Mouse (Mus musculus) cerebellum, postnatal 36 days (tissue): Measurements from ENCODE around the gene Srrm2.
A peak's percentile ranks its signal among the peaks of the same experiment; 100 is the strongest.

Source experiments
- DNase-seq, 2 experiments: peaks; one replicate each; pipeline ENCODE4 v3.0.0; 2021 to 2022; ENCODE audit warnings: mixed read lengths in 2 of 2

The Srrm2 gene

DNA sequence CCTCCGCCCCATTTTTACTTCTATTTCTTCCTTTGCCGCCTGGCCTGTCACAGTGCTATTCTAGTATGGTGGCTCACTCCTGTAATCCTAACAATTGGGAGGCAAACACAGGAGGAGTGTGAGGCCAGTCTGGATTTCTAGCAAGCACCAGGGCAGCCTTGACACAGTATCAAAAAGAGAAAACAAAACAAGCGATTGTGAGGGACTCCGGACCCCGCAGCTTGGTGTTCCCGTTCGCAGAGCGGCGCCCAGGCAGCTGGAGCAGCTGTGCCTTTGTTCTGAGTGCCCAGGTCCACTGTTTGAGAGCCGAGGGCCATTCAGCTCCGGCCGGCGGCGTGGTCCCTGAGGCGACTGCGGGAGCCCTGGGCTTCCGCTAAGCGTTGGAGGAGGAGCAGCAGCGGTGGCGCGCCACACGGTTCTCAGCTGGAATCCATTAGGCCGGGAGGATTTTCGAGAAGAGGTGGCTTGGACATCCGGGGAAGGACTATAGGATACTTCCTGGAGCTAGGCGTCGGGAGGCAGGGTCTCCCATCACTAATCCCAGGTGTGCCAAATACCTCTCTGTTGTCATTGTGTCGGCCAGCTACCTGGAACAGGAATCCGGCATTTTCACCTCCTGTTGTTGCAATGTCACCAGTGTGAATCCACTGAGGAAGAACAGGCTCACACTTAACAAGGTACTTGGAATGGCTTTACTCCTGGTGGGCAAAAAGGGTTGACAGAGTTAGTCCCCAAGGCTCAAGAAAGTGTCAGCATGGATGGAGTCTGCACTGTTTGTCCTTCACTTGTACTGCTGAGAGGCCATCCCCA lies at the start of gene Srrm2:
Gene Srrm2 (plus strand): TSS at position 264 of the 810 bp plus-strand sequence.
- DNase-seq, result peak; percentile 59 to 63

DNA sequence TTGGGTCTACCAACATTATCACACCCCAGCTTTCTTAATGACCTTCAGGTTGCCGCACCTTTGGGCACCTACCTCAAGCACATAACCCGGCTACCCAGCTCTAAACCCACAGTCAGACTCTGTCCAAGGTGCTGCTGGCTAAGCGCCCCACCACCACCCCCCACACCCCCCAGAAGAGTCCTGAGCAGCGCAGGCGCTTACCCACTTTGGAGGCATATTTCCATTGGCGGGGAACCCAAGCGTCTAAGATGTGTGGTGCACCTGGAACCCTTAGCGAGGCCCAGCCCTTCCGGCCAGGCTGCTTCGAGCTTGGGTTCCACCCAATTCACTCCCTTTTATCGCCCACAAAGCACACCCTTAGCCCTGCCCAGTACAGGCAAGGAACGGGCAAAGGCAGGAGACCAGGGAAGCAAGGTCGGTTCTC lies 49.7 kb upstream of the Srrm2 start, which contains the start of gene Paqr4:
Gene Paqr4 (minus strand): TSS at position 270 of the 424 bp plus-strand sequence.
- no peak for DNase-seq

DNA sequence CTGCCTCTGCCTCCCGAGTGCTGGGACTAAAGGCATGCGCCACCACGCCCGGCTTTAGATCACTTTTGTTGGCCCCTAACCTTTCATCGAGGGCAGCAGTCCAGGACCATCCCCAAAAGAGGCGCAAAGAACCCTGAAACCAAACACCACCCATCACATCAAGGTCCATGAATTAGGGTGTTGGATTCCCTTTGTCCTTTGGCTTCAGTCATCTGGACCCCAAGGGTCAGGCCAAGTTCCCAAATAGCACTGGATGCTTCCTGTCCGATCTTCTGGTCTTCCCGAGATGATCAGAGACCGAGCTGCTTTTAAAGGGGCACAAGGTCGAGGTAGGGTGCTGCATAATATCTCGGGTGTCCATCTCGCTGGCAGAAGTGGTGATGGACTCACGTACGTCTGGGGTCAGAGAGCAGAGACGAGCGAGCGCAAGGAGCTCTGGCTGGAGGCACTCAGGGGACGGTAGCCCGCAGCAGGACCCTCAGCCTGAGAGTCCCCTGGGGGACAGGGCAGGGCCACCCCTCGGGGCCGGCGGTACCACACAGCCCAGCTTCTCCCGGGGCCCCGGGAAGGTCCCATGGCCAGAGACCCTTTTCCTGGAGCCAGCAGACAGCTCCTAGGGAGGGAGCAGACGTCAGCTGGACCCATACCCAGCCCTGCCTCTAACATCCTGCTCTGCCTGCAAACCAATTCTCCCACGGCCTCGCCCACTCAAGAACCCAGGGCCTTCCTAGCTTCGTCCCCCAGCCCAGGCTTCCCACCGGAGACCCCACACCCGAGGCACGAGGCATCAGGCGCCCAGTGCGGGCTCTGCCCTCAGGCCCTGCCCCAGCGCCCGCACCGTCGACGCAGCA lies 48.7 kb upstream of the Srrm2 start:
- DNase-seq, result no peak

DNA sequence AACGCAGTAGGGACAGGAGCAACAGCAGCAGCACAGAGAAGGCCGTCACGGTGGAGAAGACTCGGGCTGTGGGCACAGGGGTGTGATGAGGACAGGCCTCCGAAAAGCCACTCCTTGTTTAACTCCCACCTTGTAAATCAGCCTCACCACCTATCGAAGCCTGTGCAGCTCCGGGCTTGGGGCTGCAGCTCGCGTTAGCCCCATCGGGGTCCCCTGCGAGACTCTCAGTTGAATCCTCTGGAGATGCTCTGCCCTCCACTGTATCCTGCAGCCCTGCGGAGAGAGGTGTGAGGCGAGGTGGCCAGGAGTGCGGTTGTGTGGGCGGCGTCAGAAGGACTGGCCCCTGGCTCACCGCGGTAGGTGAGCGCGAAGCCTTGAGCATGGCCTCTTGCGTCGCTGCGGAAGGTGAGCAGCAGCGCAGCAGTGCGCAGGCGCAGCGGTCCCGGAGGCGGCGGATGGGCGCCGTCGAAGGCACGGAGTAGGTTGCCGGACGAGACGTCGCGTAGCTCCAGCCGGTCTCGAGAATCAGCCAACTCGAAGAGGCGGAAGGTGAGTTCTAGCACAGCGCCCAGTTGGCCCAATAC lies 48.0 kb upstream of the Srrm2 start:
- no peak for DNase-seq

DNA sequence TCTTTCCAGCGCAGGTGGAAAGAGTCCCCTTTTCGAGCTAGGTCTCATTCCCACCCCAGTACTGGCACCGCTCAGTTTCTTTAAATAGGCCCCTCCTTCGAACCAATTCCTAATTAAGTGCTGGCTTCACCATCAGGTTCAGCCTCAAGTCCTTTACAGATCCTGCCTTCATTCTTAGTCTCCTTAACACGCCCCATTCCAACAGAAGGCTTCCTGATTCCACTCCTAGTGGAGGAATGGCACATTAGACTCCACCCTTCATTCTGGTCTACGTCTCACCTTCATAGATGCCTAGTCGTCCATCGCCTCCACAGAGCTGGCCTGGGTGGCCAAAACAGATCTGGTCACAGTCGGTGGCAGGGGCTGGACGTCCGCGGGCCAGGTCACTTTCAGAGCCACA lies 47.4 kb upstream of the Srrm2 start:
- DNase-seq, result no peak

DNA sequence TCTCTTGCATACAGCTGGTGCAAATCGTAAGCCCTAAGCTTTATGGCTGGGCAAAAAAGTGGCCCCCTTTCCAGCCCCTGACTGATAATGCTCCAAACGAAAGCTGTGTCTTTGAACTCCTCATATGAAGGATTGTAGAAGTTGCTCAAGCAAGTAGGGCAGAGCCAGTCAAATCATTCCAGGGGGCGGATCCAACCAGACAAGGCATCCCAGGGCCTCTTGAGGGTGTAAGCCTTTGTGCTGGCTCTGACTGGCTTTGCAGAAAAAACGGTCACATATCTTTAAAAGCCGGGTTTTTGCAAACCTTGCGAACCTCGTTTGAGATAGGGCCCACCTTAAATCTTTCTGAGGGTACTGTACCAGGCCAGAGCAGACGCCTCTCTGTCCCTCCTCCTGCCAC lies 46.3 kb upstream of the Srrm2 start:
- no peak for DNase-seq

DNA sequence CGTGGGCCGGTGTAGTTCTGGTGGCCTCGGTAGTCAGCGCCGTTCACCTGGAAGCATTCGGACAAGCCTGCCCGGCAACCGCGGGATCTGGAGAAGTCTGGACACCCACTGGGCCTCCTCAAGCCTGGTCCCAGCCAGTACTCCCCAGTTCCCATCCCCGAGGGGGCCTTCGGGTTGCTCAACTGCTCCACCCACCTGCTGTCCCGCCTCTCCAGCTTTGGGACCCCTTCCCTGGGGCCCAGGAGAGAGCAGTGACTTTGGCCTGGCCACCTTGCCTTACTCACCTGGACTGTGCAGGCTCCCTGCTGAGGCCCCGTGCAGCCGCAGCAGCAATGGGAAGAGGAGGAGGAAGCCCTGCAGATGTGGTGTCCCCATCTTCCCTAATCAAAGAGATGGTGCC lies 45.7 kb upstream of the Srrm2 start:
- DNase-seq, result no peak

DNA sequence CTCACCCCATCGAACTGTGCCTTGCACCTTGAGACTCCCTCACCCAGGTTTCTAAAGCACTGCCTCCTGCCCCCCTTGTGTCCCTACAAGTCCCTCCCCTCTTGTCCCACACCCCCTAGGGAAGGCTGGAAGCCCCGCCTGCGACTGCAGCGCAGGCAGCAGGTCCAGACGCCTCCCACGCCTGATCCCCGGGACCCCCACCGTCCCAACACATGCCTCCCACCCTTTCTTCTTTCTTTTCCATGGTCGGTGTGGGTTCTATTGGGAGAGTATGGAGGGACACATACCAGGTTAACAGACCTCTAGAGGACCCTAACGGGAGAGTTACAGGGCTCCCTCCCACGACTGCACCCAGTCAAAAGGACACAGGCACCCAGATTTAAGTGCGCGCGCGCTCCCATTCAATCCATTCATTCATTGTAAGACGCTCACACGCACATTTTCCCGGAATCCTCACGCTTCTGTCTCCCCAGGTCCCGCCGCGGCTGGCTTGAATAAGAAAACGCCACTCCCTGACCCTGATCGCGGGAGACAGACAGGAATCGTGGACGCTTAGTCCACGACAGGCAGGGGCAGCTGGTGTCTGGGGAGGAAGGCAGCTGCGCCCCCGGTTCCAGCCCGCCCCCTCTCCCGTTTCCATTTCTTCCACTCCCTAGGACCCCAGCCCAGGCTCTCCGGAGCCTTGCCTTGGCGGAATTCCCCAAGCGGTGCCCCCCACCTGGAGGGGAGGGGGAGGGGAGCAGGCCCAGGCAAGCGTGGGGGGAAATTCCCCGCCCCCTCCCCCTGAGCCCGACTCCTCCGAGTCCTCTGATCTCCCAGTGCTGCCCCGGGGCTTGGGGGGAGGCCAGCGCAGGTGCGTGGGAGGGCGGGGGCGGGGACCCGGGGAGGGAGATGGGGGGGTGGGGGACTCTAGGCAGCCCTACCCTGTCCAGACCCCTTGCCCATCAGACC lies 44.8 kb upstream of the Srrm2 start, which contains the start of gene Kremen2:
Gene Kremen2 (minus strand): TSS at position 533 of the 951 bp plus-strand sequence.
- no peak for DNase-seq

DNA sequence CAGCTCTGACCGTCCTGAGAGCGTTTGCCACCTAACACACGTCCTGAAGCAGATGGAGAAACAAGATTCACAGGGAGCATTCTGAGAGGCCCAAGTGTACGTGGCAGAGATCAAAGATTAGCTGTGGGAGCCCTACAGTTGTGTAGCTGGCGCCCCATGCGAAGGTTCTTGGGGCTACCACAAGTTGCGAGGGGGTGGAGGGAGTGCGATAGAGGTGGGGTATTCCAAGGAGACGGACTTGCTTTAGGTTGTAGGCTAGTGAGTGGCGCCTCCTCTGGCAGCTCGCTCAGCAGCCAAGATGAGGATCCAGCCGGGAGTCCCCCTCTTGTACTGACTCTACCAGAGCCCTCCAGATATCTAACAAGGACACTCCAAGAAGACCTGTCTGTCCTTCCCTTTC lies 44.0 kb upstream of the Srrm2 start:
- no peak for DNase-seq

DNA sequence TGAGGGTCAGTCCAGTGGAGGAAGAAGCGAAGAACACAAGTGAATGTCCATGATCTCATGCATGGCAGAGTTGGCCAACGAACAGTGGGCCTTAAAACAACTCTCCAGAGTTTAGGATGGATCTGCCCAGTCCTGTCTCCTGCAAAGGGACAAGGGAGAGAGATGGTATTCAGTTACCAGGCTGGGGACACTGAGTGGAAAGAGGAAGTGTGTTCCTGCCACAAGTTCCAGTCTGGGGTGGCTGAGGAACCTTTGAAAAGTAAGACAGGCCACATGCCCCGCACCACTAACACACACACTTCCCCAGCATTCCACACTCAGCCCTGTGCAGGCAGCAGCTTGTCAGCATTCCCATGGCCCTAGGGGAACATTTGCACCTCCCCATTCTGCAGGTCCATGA lies 43.6 kb upstream of the Srrm2 start:
- DNase-seq, result no peak

DNA sequence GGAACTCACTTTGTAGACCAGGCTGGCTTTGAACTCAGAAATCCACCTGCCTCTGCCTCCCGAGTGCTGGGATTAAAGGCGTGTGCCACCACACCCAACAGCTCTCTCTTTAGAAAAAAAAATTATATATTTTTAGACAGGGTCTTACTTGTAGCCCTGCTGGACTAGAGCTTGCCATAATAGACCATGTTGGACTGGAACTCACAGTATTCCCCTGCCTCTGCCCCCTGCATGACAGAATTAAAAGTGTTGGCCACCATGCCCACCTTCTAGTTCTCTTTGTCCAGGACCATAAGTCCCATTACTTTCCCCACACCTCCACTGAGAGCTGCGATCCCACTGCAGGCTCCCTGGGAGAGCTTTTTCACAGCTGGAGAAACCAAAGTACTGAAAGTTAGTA lies 42.9 kb upstream of the Srrm2 start:
- DNase-seq, result no peak

DNA sequence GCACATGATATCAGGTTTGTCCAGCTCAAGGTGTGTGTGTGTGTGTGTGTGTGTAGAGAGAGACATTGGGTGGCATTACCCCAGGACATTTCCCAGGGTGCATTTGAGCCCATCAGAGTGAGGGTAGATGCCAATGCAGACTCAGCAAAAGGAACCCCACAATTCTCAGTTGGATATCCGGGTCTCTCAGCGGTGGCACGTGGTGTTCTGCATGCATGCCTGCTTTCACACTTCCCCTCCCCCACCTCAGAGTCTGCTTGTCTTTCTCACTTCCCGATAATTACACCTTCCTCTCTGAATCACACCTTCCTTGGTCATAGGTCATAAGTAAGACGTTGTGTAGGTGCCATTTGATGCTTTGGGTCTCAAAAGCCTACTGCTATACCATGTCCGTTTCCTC lies 42.3 kb upstream of the Srrm2 start:
- no peak for DNase-seq

DNA sequence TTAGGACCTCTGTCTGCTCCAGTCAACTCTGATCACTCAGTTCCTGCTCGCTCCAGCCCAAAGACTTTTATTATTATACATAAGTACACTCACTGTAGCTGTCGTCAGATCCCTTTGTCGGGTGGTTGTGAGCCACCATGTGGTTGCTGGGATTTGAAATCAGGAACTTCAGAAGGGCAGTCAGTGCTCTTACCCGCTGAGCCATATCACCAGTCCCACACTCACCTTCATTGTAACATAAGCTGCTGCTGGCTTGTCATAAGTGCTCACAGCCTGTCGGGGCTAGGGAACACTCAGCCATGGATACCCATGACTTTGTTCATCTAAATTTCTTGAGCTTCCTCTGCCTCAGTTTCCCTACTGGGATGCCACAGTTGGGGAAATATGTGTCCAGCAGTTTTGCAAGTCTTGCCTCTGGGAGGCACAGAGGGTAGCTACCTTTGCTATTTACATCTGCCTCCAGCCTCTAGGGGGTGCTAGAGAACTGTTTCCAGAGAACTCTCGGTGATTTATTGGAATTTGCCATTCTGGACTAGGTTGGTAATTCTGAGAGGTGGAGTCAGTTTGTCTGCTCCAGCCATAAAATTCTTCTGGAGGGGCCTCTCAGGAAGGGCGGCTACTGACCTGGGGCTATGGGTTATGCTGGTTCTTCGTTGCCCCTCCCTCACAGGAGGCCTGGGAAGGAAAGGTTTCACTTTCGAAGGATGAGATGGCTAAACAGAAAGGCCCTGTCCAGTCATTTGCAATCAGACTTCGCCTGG lies 41.5 kb upstream of the Srrm2 start:
- peak; percentile 64 to 80 for DNase-seq

DNA sequence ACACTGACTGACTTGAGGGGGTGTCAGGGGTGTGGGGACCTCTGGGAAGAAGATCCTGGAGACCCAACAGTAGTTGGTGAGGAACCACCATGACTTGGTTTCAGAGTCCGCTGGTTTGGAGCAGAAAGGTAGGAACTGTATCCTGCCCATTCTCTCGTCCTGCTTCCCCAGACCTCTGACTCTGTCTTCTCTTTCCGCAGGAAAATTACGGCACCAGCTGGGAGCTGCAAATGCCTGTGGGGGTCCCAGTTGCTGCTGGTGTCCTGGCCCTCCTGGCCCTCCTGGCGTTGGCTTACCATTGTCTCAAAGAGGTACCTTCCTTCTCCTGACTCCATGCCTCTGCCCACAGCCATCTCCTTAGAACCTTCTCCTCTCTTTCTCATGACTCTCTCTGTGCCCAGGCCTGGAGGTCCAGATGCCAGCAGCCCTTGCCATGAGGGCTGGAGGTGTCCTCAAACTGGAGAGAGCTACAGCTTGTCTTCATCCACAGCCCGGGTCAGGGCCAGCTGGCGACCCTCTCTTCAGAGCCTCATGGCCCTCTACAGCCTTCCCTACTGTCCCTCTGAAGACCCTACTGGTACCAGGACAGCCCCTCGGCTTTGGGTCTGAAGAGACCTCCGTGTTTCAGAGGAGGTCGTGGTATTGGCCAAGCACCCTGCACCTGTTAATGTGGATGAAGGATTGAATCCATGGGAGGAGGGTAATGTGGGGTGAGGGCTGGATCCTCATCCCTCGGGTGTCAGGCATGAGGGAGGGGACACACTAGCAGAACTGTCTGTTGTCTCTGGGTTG lies 40.7 kb upstream of the Srrm2 start:
- DNase-seq, result no peak

DNA sequence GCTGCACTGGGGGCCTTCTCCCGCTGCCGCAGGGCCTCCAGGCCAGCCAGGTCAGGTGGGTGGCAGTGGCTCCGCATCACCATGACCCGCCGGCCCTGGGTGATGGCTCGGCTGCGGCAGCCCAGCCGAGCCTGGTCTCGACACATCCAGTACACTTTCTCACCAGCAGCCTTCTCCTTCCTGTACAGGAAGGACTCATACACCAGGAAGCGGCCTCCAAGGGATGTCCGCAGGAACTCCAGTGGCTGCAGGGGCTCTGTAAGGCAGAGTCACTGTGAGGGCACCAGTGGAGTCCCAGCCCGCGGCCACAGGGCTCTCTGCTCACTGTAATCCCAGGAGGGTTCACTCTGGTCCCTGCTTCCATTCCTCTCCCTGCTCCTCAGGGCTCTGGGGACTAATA lies 34.6 kb upstream of the Srrm2 start:
- no peak for DNase-seq

DNA sequence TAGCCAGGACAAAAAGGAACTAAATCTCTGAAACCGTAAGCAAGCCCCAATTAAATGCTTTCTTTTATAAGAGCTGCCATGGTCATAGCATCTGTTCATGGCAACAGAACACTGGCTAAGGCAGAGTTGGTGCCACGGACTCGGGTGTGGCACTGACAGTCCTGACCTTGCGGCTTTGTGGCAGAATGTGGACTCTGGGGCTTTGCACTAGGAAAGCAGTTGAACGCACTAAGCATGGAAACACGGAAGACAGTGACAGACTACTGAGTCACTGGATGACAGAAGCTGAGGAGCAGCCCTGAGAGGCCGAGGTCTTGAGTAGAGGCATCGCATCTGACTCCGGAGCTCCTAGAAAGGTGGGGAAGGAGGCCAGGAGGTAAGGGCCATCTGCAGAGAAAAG lies 32.8 kb upstream of the Srrm2 start:
- no peak for DNase-seq

DNA sequence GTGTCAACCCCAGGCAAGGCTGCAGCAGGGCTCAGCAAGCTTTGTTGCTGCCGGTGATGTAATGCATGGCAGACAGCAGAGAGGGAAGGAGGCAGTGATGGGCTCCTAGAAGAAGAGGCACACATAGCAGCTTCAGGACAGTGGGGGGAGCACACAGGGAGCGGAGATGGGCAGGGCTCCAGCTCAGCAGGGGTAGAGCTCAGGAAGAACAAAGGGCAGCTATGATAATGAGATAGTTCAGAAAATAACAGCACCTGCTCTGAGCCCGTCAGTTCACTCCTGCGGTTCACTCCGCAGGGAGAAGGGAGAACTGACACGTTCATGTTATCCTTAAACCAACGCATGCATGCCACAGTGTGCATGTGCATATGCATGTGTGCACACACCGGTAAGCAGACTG lies 31.5 kb upstream of the Srrm2 start:
- peak; percentile 45 to 53 for DNase-seq

DNA sequence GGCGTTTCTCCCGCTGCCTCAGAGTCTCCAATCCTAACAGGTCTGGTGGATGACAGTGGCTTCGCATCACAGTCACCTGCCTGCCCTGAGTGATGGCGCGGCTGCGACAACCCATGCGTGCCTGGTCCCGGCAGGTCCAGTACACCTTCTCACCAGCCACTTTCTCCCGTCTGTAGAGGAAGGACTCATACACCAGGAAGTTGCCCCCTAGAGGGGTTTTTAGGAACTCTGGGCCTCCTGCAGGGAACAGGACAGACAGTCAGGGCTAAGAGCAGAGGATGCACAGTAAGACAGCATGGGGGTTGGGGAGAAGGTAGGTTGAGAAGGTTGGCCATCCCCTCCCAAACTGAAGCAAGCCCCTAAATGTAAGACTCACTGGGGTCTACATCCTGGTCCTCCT lies 30.1 kb upstream of the Srrm2 start:
- DNase-seq, result no peak

DNA sequence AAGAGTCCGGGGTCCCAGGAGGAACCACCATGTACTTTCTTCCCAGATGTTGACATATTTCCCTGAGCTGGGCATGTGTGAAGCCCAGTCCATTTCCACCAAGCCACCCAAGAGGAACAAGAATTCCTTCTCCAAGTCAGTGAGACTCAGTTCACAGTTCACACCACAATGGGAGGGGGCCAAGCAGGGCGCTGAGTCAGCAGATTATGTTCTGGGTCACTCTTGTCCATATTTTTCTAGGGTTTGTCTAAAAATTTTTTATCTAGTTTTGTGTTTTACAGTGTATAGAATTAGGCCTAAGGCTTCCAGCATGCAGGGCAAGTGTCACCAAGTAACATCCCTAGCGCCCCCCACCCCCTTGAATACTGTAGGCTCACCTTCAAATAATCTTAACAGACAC lies 29.2 kb upstream of the Srrm2 start:
- no peak for DNase-seq

DNA sequence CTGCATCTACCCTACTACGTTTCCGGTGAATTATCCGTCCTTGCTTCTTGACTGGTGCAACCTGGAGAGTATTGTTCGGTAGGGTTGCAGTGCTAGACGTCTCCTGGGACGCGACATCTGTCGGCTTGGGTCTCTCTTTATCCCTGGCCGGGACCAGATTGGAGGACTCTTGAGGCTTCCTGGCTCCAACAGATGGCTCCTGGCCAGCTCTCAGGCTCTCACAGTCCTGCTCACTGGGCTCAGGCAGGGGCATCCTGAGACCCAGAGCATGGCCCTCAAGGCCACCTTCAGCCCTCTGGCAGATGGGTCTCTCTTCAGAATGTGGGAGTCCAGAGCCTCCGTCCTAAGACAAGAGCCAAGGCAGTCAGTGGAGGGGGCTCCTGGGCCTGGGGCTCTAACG lies 27.4 kb upstream of the Srrm2 start:
- DNase-seq, result peak; percentile 58 to 67

DNA sequence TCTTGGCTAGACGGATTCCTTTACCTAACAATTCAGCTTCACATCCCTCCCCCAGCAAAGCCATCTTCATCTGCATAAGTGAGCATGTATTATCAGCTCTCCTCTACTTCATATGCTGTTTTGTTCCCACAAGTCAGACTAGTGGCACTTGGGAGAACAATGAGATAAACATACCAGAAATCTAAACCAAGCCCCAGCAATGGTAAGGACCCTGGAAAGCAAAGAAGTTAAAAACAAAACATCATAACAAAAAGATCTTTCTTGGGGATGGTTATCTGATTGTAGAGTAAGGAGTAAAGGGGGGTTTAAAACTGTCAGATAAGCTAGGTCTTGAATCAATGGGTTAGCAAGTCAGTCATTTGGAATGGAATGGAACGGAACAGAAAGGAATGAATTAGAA lies 19.8 kb upstream of the Srrm2 start:
- no peak for DNase-seq
